Mouse (Mus musculus) cerebellum, adult (tissue): Measurements from ENCODE around the gene Dctn2.

Experiments
- ATAC-seq: cut with Nextera tagmentation; 2 replicates; pipeline ENCODE4 v1.9.2; 2017; ENCODE audit warnings: mild to moderate bottlenecking, moderate library complexity, mixed read lengths; ENCODE audit not compliant: insufficient number of reproducible peaks, low FRiP score, low TSS enrichment

Dctn2 gene

GRCm38 (mm10) chr10:127266112-127267091, at the start of gene Dctn2:
Gene Dctn2, plus strand, starts transcription at chr10:127266368.
- peak; percentile 88 for ATAC-seq

- no peak for ATAC-seq
These were observed 49.7 kb upstream of the Dctn2 start for GRCm38 (mm10) chr10:127216456-127216855.

GRCm38 (mm10) chr10:127217177-127217576, 49.0 kb upstream of the Dctn2 start:
- ATAC-seq = no peak

- ATAC-seq = no peak
These were observed 47.8 kb upstream of the Dctn2 start for GRCm38 (mm10) chr10:127218339-127218738.

GRCm38 (mm10) chr10:127225213-127225612, 41.0 kb upstream of the Dctn2 start:
- ATAC-seq = no peak

GRCm38 (mm10) chr10:127225732-127226131, 40.4 kb upstream of the Dctn2 start:
- ATAC-seq = no peak

- ATAC-seq = no peak
These were observed 39.8 kb upstream of the Dctn2 start for GRCm38 (mm10) chr10:127226318-127226895.

- ATAC-seq = no peak
These were observed 39.0 kb upstream of the Dctn2 start for GRCm38 (mm10) chr10:127227163-127227562.

- peak; percentile 56; the same call in 1 of the 2 replicates for ATAC-seq
These were observed 37.3 kb upstream of the Dctn2 start for GRCm38 (mm10) chr10:127228897-127229296.

GRCm38 (mm10) chr10:127230693-127231092, 35.5 kb upstream of the Dctn2 start:
- no peak for ATAC-seq

- ATAC-seq = peak; percentile 49; the same call in 1 of the 2 replicates
These were observed 34.4 kb upstream of the Dctn2 start for GRCm38 (mm10) chr10:127231741-127232140.

GRCm38 (mm10) chr10:127233141-127233540, 33.0 kb upstream of the Dctn2 start:
- ATAC-seq = no peak

- no peak for ATAC-seq
These were observed 29.6 kb upstream of the Dctn2 start for GRCm38 (mm10) chr10:127236541-127236940.

GRCm38 (mm10) chr10:127238241-127238824, 27.8 kb upstream of the Dctn2 start:
- no peak for ATAC-seq

GRCm38 (mm10) chr10:127250810-127251209, 15.4 kb upstream of the Dctn2 start:
- no peak for ATAC-seq

- no peak for ATAC-seq
These were observed 10.4 kb upstream of the Dctn2 start for GRCm38 (mm10) chr10:127255625-127256345.

- ATAC-seq = no peak
These were observed 8.4 kb upstream of the Dctn2 start for GRCm38 (mm10) chr10:127257790-127258189.

- ATAC-seq = no peak
These were observed 7.7 kb upstream of the Dctn2 start for GRCm38 (mm10) chr10:127258489-127258888.

GRCm38 (mm10) chr10:127261706-127262547, 4.2 kb upstream of the Dctn2 start:
- ATAC-seq = no peak
